Mouse (Mus musculus): ENCODE measurements around the gene Ufc1. TPM values are rescaled to one million over a fixed set of nuclear protein-coding genes. Genes with fewer than 3 reads are reported as not detected.
A peak's percentile ranks its signal among the peaks of the same experiment; 100 is the strongest.

The Ufc1 gene
- total RNA-seq, 2 experiments from 2014 or later: 104 to 112 TPM

GRCm38 (mm10) chr1:171287136-171288081, 7.4 kb downstream of the Ufc1 start, which contains the start of gene Usp21:
TSS of gene Usp21 (minus strand) at chr1:171287991.
- peak; percentile 93 to 95 for DNase-seq (ENCODE audit: low spot score in 2 of 2)

DNA sequence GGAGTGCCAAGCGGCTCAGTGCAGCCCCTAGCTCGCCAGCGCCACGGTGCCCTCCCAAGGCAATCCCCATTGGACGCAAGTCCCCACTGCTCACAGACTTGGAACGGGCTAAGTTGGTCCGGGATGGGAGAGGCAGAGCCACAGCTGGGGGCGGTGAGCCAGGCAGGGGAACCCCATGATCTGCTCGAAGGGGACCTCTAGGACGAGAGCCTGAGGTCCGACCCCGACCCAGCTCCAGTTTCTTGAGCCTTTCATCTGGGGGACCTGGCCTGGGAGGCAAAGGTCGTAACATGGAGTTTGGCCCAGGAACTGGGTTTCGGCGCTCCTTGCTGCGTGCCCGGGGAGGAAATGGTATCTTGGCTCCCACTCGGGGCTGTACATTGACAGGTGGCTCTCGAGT, 8.3 kb downstream of the Ufc1 start:
- DNase-seq (ENCODE audit: low spot score in 2 of 2): no peak

DNA sequence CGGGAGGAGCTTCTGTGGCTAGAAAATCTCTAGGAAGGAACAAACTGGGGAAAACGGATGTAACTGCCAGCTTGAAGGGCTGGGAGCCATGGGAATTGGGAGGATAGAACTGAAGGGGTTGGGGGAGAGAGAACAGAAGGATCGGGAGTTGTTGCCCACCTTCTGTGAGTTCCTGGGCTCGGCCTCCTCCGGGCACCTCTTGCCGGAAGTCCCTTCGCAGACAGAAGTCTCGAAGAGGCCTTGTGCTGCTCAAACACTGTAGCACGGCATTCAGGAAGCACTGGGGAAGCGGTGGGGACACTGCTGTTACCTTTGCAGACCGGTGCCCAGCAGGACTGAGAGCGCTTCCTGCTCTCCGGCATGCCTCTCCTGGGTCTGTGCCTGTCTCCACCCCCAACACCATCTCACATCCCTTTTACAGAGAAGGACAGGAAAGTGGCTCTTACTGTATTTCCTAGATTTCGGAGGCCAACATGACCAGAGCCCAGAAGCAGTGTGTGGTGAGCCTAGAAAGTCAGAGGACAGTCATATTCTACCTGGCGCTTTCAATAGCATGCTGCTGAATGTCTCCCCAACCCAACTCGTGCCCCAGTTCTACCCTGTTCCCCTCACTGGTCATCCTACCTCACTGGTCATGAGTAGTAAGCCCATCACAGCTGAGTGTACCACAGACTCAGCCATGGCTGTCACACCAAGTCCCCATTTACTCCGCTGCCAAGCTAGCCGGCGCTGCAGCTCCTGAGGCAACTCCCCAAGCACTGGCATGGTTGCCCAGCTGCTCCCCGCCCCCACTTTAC, 9.5 kb downstream of the Ufc1 start:
- DNase-seq (ENCODE audit: low spot score in 2 of 2): no peak

GRCm38 (mm10) chr1:171284491-171284890, 10.3 kb downstream of the Ufc1 start:
- peak in 1 of 2 experiments; percentile 2 for DNase-seq (ENCODE audit: low spot score in 2 of 2)

DNA sequence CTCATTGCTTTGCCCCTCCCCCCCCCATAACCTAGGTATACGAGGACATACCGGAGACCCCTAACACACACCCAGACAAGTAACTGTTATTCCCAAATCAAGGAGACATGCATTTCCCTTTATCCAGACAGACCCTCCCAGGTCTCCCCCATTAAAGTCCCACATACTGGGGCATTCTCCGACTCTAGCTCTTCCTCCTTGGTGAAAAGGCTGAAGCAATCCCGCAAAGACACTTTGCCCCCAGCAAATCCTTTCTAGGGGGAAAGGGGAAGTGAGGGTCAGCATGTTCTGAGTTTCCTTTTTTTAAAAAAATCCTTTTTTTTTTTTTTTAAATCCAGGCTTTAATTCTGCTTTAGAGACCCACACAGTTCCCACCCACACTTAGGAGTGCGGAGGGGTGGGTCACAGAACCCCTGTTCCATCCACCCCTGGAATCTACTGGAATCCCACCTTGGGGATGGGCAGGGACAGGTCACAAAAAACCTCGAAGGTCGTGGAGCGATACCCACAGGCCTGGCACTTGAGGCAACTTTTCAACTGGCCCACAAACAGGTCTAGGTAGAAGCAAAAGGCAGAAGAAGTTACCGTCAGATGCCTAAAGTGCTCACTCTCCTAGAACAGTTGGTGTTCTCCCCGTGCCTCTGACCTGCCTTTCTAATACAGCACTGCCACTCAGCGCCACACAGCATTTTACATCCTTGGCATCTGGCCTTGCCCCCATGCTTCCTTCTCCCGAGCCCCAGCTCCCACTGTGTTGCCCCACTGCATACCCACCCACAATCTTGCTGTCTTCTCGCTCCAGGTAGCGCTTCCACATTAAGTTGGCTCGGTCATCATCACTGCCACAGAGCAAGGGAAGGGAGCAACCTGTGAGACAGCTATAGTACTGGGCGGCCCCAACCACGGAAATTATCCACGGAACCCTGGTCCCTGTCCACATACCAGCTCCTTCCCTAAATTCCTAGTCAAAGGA, 11.3 kb downstream of the Ufc1 start:
- peak in 1 of 2 experiments; percentile 1 for DNase-seq (ENCODE audit: low spot score in 2 of 2)

- peak in 1 of 2 experiments; percentile 1 for DNase-seq (ENCODE audit: low spot score in 2 of 2)
Observed at GRCm38 (mm10) chr1:171282086-171282805, 12.6 kb downstream of the Ufc1 start.

GRCm38 (mm10) chr1:171281528-171281923, 13.3 kb downstream of the Ufc1 start:
- peak; percentile 77 to 81 for DNase-seq (ENCODE audit: low spot score in 2 of 2)

DNA sequence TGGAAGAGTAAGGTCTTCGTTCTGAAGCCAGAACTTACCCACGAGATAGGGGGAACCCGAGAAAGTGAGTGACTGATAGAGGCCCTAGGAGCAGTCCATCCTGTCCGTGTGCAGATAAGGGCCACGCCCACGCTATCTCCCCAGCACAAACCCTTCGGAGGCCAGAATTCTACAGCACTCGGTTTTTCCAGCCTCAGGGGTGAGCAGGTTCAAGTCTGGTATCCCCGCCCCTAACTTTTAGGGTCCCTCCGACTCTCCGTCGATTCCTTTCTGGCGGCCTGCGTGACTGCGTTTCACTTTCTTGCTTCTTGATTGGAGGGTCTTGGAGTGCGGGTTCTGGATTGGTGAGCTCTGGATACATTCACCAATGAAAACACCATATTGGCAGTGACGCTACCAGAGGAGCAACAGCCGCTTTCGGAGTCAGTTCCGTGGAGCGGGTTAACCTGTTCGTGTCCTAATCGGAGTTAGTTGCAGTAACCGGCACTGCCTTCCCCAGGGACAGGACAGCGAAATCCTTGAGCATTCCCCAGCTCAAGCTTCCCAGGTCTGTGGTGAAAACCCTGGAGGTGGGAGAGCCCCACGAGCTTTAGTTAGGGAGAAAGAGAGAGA, 13.8 kb downstream of the Ufc1 start, which contains the start of gene Ppox:
Gene Ppox (minus strand): TSS at position 271 of the 612 bp plus-strand sequence.
- peak; percentile 88 to 92 for DNase-seq (ENCODE audit: low spot score in 2 of 2)

DNA sequence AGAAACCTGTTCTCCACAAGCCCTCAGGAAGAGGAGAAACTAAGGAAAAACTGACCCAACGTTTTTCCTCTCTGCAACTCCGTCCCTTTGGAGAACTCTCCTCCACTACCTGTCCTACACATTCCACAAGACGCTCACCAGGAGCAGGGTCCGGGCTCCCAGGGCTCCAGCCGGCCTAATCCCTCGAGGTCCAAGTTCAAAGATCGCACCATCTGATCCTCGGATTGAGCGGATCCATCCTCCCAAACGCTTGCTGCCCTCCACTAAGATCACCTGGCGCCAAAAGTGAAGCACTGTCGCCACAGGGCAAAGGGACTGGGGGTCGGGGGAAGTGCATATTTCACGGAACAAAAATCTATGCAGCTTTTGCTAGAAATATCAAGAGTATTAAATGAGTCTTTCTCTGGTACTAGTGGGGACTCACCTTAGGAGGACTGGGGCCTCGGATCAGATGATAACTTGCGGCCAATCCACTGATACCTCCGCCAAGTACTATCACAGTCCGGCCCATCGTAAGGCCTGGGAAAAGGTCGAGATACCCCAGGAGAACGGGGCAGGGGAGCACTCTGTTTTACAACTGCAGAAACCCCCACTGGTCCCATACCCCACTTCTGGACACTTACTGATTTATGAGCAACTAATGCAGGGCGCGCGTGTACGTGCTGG, 14.4 kb downstream of the Ufc1 start:
- peak; percentile 1 to 8 for DNase-seq (ENCODE audit: low spot score in 2 of 2)

- no peak for DNase-seq (ENCODE audit: low spot score in 2 of 2)
Observed at GRCm38 (mm10) chr1:171279721-171280120, 15.1 kb downstream of the Ufc1 start.

DNA sequence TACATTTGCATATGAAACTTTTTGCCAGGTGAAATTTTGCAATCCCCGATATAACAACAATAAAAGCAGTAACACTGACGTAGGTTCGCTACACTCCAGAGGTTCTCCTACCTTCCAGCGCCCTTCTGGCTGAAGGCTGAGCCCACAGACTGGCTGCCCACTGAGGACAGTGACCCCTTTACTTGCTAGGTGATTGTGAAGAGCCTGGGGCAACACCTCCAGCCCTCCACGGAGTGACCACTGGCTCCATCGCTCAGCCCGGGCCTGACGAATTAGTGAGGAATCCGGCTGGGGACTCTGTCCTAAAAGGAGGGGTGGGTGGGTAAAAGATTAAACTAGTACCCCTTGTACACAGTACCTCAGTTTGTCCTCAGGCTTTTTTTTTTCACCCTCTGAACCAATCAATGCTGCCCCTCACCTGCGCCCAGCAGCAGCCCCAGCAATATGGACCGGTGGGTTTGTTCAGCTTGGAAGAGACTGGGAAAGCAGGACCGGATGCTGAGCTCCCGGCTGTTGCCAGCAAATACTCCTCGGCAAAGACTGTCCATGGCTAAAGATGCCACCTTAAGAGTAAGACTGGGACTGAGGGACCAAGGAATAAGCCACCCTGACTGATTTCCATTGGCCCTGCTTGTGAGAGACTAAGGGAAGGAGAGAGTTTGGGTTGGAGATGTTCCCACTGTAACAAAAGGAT, 15.7 kb downstream of the Ufc1 start:
- peak in 1 of 2 experiments; percentile 0 for DNase-seq (ENCODE audit: low spot score in 2 of 2)

- DNase-seq (ENCODE audit: low spot score in 2 of 2): no peak
Observed at GRCm38 (mm10) chr1:171278436-171278835, 16.4 kb downstream of the Ufc1 start.

DNA sequence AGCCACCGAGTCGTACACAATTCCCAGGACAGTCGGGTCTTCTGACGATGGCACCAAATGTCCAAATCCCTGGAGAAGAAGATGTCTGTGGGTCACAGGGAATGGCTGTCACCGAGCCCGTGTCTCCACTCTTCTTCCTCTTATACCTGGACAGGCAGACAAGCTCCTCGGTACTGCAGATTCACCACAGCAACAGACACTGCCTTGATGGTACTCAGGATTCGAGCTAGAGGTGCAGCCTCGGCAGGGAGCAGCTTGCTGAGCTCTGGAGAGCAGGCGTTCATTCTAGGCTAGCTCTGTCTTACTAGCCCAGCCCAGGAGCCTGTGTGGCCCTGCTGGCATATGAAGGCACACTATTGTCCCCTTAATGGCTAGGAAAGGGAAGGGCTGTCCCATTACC, 17.1 kb downstream of the Ufc1 start:
- no peak for DNase-seq (ENCODE audit: low spot score in 2 of 2)

- DNase-seq (ENCODE audit: low spot score in 2 of 2): no peak
Observed at GRCm38 (mm10) chr1:171276110-171276748, 18.6 kb downstream of the Ufc1 start.

DNA sequence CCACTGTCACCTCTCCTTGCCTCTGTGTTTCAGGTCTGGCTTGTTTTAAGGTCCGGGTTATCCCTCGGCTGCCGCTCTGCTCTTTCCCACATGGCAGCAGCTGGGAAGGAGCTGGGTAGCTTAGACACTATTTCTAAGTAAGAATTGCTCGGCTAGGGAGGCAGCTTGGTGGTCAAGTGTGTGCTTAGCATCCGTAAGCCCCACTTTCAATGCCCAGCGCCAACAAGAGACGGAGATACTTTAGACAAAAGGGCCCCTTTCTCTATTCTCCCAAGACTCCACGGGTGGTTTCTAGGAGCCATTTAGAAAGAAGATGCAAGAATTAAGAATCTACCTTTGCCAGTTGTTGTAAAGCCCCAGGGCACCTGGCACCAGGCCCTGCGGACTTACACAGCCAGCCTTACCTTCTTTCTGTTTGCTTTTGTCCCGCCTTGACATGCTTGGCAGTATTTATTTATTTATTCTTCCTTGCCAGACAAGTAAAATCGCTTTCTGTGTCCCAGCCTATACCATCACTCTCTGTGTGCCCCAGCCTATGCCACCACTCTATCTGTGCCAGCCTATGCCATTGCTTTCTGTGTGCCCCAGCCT, 19.6 kb downstream of the Ufc1 start:
- DNase-seq (ENCODE audit: low spot score in 2 of 2): no peak

- DNase-seq (ENCODE audit: low spot score in 2 of 2): no peak
Observed at GRCm38 (mm10) chr1:171274171-171274570, 20.7 kb downstream of the Ufc1 start.

- no peak for DNase-seq (ENCODE audit: low spot score in 2 of 2)
Observed at GRCm38 (mm10) chr1:171272086-171272485, 22.7 kb downstream of the Ufc1 start.
